Comparison of ENCODE assay signal across 33 mouse cellular contexts in genomic region chr19:31868076-31868475, GRCm38 (mm10). TPM values are rescaled to one million over a fixed set of nuclear protein-coding genes. Genes with fewer than 3 reads are reported as not detected.
DNase-seq lines count a peak whose midpoint lies in the region; ATAC-seq and TF ChIP-seq lines count a peak whose summit lies in the region.
"Had no signal": no experiment of that assay in that cellular context is flagged by ENCODE, and none has a peak within 500 bp of the region (broad histone marks: within the 10 kb centered on the region; RNA-seq: fewer than 3 reads in every experiment).

No protein-coding gene starts in this region.

- H3K27me3 ChIP-seq in intestine, postnatal 0 days (replicated peaks; ENCODE audit: control insufficient read depth, insufficient read depth, low read length), result no peaks in the 10 kb centered on the region
- H3K27me3 ChIP-seq: lung, embryonic 15.5 days; midbrain, embryonic 15.5 days; neural tube, embryonic 15.5 days had no signal

- H3K4me2 ChIP-seq in intestine, postnatal 0 days (replicated peaks; ENCODE audit: low read depth), result peak overlapping the region; percentile 13; the same call in 1 of the 2 replicates
- H3K4me2 ChIP-seq: lung, embryonic 15.5 days; midbrain, embryonic 15.5 days; neural tube, embryonic 15.5 days had no signal

- TF ChIP-seq CTCF in lung, adult 2 months (IDR thresholded peaks at IDR 0.05; ENCODE audit: insufficient read depth, low read length), result no peak
- no peak for TF ChIP-seq CTCF in intestine, postnatal 0 days (IDR thresholded peaks at IDR 0.05; ENCODE audit: low read depth)

- WGBS in lung, adult 2 months, result 61% methylated on average over 4 of the region's 4 CpGs
- WGBS in intestine, postnatal 0 days, result 39% methylated on average over 4 of the region's 4 CpGs

- H3K4me1 ChIP-seq in lung, adult 2 months (ENCODE audit: control insufficient read depth, insufficient read depth, low read length), result no peaks in the 10 kb centered on the region
- 0 out of 2 replicates have a peak, but pooled peaks cover 2% of the 10 kb centered on the region for H3K4me1 ChIP-seq in intestine, postnatal 0 days (replicated peaks; ENCODE audit: control insufficient read depth, insufficient read depth, low read length)
- H3K4me1 ChIP-seq: hindbrain, embryonic 10.5 days; lung, embryonic 15.5 days; midbrain, embryonic 10.5 days; midbrain, embryonic 15.5 days; neural tube, embryonic 15.5 days had no signal

- ATAC-seq in intestine, postnatal 0 days, result no peak
- ATAC-seq: CD4-positive, CD25-positive, alpha-beta regulatory T cell, adult 4 months; forebrain, embryonic 16.5 days; hindbrain, postnatal 0 days; midbrain, embryonic 15.5 days had no signal

- H3K27ac ChIP-seq in intestine, postnatal 0 days (ENCODE audit: low read depth, low read length), result no peak overlapping the region
- H3K27ac ChIP-seq: hindbrain, embryonic 10.5 days; hindbrain, postnatal 0 days; left cerebral cortex, adult 2 months; lung, embryonic 15.5 days; midbrain, embryonic 10.5 days; midbrain, embryonic 15.5 days; neural tube, embryonic 15.5 days; stomach, postnatal 0 days had no signal

- DNase-seq in kidney, postnatal 14 days, result peak; percentile 7
- DNase-seq in kidney, postnatal 4 days, result no peak
- DNase-seq in lung, postnatal 36 days, result peak; percentile 16
- no peak for DNase-seq in lung, adult 2 months
- DNase-seq in telencephalon, adult 2 months (ENCODE audit: low read depth, low spot score), result peak; percentile 27
- no peak for DNase-seq in embryo, embryonic 10.5 days (ENCODE audit: low spot score)
- DNase-seq: adrenal gland, postnatal 14 days; cerebellum, adult 11-12 months; cerebellum, adult 9-11 months; gastrocnemius, postnatal 10 days; heart, postnatal 14 days; left cerebral cortex, postnatal 4 days; retina, postnatal 1 day; right cerebral cortex, postnatal 25 days; spleen, adult 18-20 months; thymus, adult 2 months; thymus, postnatal 36 days had no signal

- no peaks in the 10 kb centered on the region for H3K36me3 ChIP-seq in intestine, postnatal 0 days (ENCODE audit: control insufficient read depth, insufficient read depth)
- H3K36me3 ChIP-seq: hindbrain, embryonic 10.5 days; lung, embryonic 15.5 days; midbrain, embryonic 10.5 days; midbrain, embryonic 15.5 days; neural tube, embryonic 15.5 days had no signal

- TF ChIP-seq POLR2A in lung, adult 2 months (IDR thresholded peaks at IDR 0.05; ENCODE audit: borderline replicate concordance, extremely low read depth, low read depth, low read length), result no peak

- H3K4me3 ChIP-seq in lung, adult 2 months (replicated peaks; ENCODE audit: extremely low read depth, low read depth, low read length), result no peak overlapping the region
- no peak overlapping the region for H3K4me3 ChIP-seq in intestine, postnatal 0 days (ENCODE audit: low read depth, low read length)
- H3K4me3 ChIP-seq: hindbrain, embryonic 10.5 days; left cerebral cortex, adult 2 months; lung, embryonic 15.5 days; midbrain, embryonic 10.5 days; midbrain, embryonic 15.5 days; neural tube, embryonic 15.5 days had no signal

- H3K9ac ChIP-seq in intestine, postnatal 0 days (ENCODE audit: low read depth, low read length), result no peak overlapping the region
- H3K9ac ChIP-seq: lung, embryonic 15.5 days; midbrain, embryonic 15.5 days; neural tube, embryonic 15.5 days had no signal

- no peaks in the 10 kb centered on the region for H3K9me3 ChIP-seq in intestine, postnatal 0 days (ENCODE audit: control insufficient read depth)
- H3K9me3 ChIP-seq: hindbrain, embryonic 10.5 days; lung, embryonic 15.5 days; midbrain, embryonic 10.5 days; midbrain, embryonic 15.5 days; neural tube, embryonic 15.5 days had no signal

RNA-seq across cellular contexts. Expression of gene A1cf, which starts 0.5 kb away (rescaled TPM):
- 0.03 TPM in 1 of 2 replicates, not detected in the other for polyA plus RNA-seq in lung, adult 2 months (2012; rRNA removed)
- 11.9 TPM in 2 replicates for polyA plus RNA-seq in intestine, postnatal 0 days (2015; fragmentation: Nextera tagmentation; extraction: Ambion mirVana)
- polyA plus RNA-seq: embryonic facial prominence, embryonic 14.5 days; erythroblast, embryonic 14.5 days; forebrain, embryonic 11.5 days; forebrain, embryonic 16.5 days; heart, embryonic 14.5 days; hindbrain, embryonic 10.5 days; hindbrain, postnatal 0 days; limb, embryonic 14.5 days; lung, embryonic 15.5 days; midbrain, embryonic 10.5 days; midbrain, embryonic 15.5 days; neural tube, embryonic 15.5 days had no signal

Comparison
In these comparisons a context has a peak if more than half of its experiments do, and no peak if none do; other contexts are left out.
1. DNase-seq: peak in kidney, postnatal 14 days (single experiment), lung, postnatal 36 days (single experiment) and telencephalon, adult 2 months (single experiment); none in kidney, postnatal 4 days (0 of 2), lung, adult 2 months (single experiment) and embryo, embryonic 10.5 days (single experiment).
2. RNA of gene A1cf, which starts 0.5 kb away (polyA plus RNA-seq): 11.9 TPM in intestine, postnatal 0 days; 0.03 TPM in lung, adult 2 months; every median in the first group is over 10 times any median in the second.